Mouse (Mus musculus): ENCODE data around the gene Csrp2. TPM values are rescaled to one million over a fixed set of nuclear protein-coding genes. Genes with fewer than 3 reads are reported as not detected.

The Csrp2 gene
- polyA plus RNA-seq, 1 experiment, result 14.3 TPM

DNA sequence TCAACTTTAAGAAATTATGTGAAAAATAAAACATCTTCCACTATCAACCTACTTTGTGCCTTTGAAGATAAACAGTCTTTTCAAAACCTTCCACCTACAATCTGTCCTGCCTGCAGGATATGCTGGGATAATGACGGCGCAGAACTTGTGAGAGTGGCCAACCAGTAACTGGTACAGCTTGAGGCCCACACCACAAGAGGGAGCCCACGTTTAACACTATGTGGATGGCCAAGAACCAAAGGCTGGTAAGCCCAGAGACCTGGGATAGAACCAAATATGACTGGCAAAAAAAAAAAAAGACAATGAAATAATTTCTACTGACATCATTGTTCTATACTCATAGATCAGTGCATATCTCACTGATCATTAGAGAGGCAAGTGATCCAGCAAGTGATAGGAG is 54.9 kb downstream of the Csrp2 start:
- Histone ChIP-seq H3K4me1 (ENCODE audit: control insufficient read depth, insufficient read depth, low read length) (no peaks in the 10 kb centered on the region; the same call in 1 of the 2 replicates), H3K27ac (ENCODE audit: insufficient read depth, low read length) (no peak overlapping the region), H3K27me3 (ENCODE audit: control insufficient read depth, insufficient read depth, low read length) (no peaks in the 10 kb centered on the region), H3K4me3 (replicated peaks; ENCODE audit: insufficient read depth, low read depth, low read length) (no peak overlapping the region)
- peak; percentile 61 to 72 for DNase-seq
- WGBS, result 18% methylated on average over 3 of the region's 3 CpGs
- peak; percentile 80 for TF ChIP-seq CTCF (IDR thresholded peaks at IDR 0.05; ENCODE audit: borderline replicate concordance, insufficient read depth, low read depth, low read length)
- no peak for TF ChIP-seq POLR2A (IDR thresholded peaks at IDR 0.05; ENCODE audit: borderline replicate concordance, insufficient read depth, low read length)

DNA sequence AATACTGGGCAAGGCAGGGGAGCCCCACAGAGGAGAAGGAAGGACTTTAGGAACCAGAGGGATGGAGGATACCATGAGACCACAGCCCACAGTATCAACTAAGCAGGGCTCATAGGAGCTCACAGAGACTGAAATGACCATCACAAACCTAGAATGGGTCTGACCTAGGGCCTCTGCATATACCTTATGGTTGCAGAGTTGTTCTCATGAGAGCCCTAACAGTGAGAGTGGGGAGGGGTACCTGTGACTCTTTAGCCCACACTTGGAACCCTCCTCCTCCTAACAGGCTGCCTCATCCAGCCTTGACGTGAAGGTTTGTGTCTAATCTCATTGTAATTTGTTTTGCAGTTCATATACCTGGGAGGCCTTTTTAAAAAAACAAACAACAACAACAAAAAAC is 55.3 kb downstream of the Csrp2 start:
- no peaks in the 10 kb centered on the region for H3K27me3 ChIP-seq (ENCODE audit: control insufficient read depth, insufficient read depth, low read length)
- 83% methylated on average over 1 of the region's 1 CpGs for WGBS
- no peak overlapping the region for H3K4me3 ChIP-seq (replicated peaks; ENCODE audit: insufficient read depth, low read depth, low read length)
- H3K27ac ChIP-seq (ENCODE audit: insufficient read depth, low read length), result no peak overlapping the region; the same call in 1 of the 2 replicates
- TF ChIP-seq CTCF (IDR thresholded peaks at IDR 0.05; ENCODE audit: borderline replicate concordance, insufficient read depth, low read depth, low read length) (no peak), POLR2A (IDR thresholded peaks at IDR 0.05; ENCODE audit: borderline replicate concordance, insufficient read depth, low read length) (no peak)
- no peaks in the 10 kb centered on the region; the same call in 1 of the 2 replicates for H3K4me1 ChIP-seq (ENCODE audit: control insufficient read depth, insufficient read depth, low read length)
- DNase-seq, result no peak

DNA sequence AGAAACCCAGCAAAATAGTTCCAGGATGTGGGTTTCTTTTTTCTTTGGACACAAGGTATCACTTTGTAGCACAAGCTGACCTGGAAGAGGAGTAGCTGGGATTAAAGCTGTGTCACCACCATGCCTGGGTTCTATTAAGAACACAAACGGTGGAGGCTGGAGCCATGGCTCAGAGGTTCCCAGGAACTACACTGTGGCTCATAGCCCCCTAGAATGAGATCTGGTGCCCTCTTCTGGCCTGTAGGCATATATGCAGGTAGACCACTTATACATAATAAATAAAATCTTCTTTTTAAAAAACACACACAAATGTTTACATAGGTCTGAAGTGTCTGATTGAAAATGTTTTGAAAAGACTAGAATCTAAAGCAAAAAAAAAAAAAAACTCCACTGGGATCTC is 56.5 kb downstream of the Csrp2 start:
- 0% methylated on average over 1 of the region's 1 CpGs for WGBS
- no peaks in the 10 kb centered on the region for H3K27me3 ChIP-seq (ENCODE audit: control insufficient read depth, insufficient read depth, low read length)
- H3K27ac ChIP-seq (ENCODE audit: insufficient read depth, low read length), result no peak overlapping the region
- DNase-seq, result peak; percentile 39 to 40
- no peak overlapping the region for H3K4me3 ChIP-seq (replicated peaks; ENCODE audit: insufficient read depth, low read depth, low read length)
- no peaks in the 10 kb centered on the region; the same call in none of the 2 replicates for H3K4me1 ChIP-seq (ENCODE audit: control insufficient read depth, insufficient read depth, low read length)
- no peak for TF ChIP-seq POLR2A (IDR thresholded peaks at IDR 0.05; ENCODE audit: borderline replicate concordance, insufficient read depth, low read length)
- TF ChIP-seq CTCF (IDR thresholded peaks at IDR 0.05; ENCODE audit: borderline replicate concordance, insufficient read depth, low read depth, low read length), result peak; percentile 66; the same call in 1 of the 2 replicates

DNA sequence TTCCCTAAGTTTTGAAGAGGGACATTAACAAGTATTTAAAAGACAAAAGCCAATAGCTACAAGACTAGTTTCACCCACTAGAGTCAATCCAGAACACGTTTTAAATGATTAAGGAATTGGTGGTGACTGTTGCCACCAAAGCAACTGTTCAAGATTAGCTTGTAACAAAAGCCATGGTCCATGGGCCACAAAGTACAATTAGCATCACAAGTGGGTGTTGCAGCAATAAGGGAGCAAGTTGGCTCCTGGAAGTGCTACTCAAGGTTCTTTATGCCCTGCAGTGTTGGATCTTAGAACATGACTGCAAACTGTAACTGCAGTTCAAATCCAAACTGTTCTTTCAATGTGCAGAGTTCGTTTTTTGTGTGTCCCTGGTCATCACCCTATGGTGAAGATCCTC is 57.8 kb downstream of the Csrp2 start:
- no peaks in the 10 kb centered on the region; the same call in none of the 2 replicates for H3K4me1 ChIP-seq (ENCODE audit: control insufficient read depth, insufficient read depth, low read length)
- TF ChIP-seq POLR2A (IDR thresholded peaks at IDR 0.05; ENCODE audit: borderline replicate concordance, insufficient read depth, low read length), result no peak
- H3K4me3 ChIP-seq (replicated peaks; ENCODE audit: insufficient read depth, low read depth, low read length), result no peak overlapping the region
- H3K27me3 ChIP-seq (ENCODE audit: control insufficient read depth, insufficient read depth, low read length), result no peaks in the 10 kb centered on the region
- no peak overlapping the region for H3K27ac ChIP-seq (ENCODE audit: insufficient read depth, low read length)
- DNase-seq, result no peak
- WGBS, result 63% methylated on average over 2 of the region's 2 CpGs

DNA sequence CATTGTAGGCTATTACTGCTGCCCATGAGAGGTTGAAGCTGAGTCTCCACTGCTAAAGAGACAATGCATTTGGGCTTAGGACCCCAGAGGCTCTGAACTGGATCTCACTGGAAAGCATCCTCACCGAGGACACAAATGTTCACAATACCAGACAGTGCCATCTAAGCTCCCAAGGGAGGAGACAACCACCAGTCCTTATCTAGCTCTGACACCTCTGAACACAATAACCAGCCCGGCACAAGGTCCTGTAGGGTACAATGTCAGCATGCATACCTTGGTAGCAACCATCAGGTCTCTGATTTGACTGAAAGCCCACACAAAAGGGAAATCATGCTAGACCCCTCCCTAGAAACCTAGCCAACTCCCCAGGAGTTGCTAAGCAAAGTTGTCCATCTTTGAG is 59.8 kb downstream of the Csrp2 start:
- no peak for TF ChIP-seq CTCF (IDR thresholded peaks at IDR 0.05; ENCODE audit: borderline replicate concordance, insufficient read depth, low read depth, low read length)
- TF ChIP-seq POLR2A (IDR thresholded peaks at IDR 0.05; ENCODE audit: borderline replicate concordance, insufficient read depth, low read length), result no peak
- WGBS, result 53% methylated on average over 2 of the region's 2 CpGs

DNA sequence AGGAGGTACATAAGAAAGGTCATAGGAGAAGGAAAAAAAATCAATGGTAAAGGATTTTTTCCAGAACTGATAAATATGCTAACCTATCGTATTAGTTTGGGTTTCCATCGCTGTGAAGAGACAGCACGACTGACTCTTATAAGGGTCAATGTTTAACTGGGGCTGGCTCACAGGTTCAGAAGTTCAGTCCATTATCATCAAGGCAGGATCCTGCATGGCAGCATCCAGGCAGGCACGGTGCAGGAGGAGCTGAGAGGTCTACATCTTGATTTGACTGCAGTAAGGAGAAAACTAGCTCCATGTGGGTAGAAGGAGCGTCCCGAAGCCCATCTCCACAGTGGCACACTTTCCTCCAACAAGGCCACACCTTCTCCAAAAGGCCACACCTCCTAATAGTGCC is 60.9 kb downstream of the Csrp2 start:
- no peaks in the 10 kb centered on the region for H3K27me3 ChIP-seq (ENCODE audit: control insufficient read depth, insufficient read depth, low read length)
- WGBS, result 94% methylated on average over 6 of the region's 6 CpGs
- no peak for DNase-seq
- no peak overlapping the region for H3K4me3 ChIP-seq (replicated peaks; ENCODE audit: insufficient read depth, low read depth, low read length)
- TF ChIP-seq POLR2A (IDR thresholded peaks at IDR 0.05; ENCODE audit: borderline replicate concordance, insufficient read depth, low read length), result no peak
- no peak for TF ChIP-seq CTCF (IDR thresholded peaks at IDR 0.05; ENCODE audit: borderline replicate concordance, insufficient read depth, low read depth, low read length)
- H3K27ac ChIP-seq (ENCODE audit: insufficient read depth, low read length), result no peak overlapping the region
- H3K4me1 ChIP-seq (ENCODE audit: control insufficient read depth, insufficient read depth, low read length), result no peaks in the 10 kb centered on the region; the same call in 1 of the 2 replicates

More for the DNA sequence above, 59.8 kb downstream of the Csrp2 start:
- Histone ChIP-seq H3K4me3 (replicated peaks; ENCODE audit: insufficient read depth, low read depth, low read length) (no peak overlapping the region), H3K27ac (ENCODE audit: insufficient read depth, low read length) (no peak overlapping the region), H3K27me3 (ENCODE audit: control insufficient read depth, insufficient read depth, low read length) (no peaks in the 10 kb centered on the region), H3K4me1 (ENCODE audit: control insufficient read depth, insufficient read depth, low read length) (no peaks in the 10 kb centered on the region; the same call in none of the 2 replicates)
- DNase-seq, result no peak

DNA sequence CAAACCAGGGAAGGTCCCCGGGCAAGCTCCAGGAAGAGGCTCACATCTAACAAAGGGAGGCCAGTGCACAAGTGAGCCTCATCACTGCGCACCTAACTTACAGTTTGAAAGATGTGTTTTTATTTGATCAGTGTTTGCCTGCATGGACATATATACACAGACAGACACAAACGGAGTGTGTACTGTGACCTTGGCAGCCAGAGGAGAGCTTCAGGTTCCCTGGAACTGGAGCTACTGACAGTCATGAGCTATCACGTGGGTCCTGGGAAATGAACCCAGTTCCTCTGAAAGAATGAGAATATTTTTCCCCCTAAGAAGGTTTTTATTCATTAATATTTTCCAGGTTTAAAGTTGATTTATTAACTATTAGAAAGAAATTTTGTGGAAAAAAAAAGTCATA is 63.2 kb downstream of the Csrp2 start:
- DNase-seq, result no peak
- H3K27me3 ChIP-seq (ENCODE audit: control insufficient read depth, insufficient read depth, low read length), result no peaks in the 10 kb centered on the region
- peaks cover 3% of the 10 kb centered on the region; the same call in 1 of the 2 replicates for H3K4me1 ChIP-seq (ENCODE audit: control insufficient read depth, insufficient read depth, low read length)
- H3K27ac ChIP-seq (ENCODE audit: insufficient read depth, low read length), result no peak overlapping the region
- TF ChIP-seq CTCF (IDR thresholded peaks at IDR 0.05; ENCODE audit: borderline replicate concordance, insufficient read depth, low read depth, low read length) (no peak), POLR2A (IDR thresholded peaks at IDR 0.05; ENCODE audit: borderline replicate concordance, insufficient read depth, low read length) (no peak)
- WGBS, result 65% methylated on average over 4 of the region's 4 CpGs
- H3K4me3 ChIP-seq (replicated peaks; ENCODE audit: insufficient read depth, low read depth, low read length), result no peak overlapping the region

DNA sequence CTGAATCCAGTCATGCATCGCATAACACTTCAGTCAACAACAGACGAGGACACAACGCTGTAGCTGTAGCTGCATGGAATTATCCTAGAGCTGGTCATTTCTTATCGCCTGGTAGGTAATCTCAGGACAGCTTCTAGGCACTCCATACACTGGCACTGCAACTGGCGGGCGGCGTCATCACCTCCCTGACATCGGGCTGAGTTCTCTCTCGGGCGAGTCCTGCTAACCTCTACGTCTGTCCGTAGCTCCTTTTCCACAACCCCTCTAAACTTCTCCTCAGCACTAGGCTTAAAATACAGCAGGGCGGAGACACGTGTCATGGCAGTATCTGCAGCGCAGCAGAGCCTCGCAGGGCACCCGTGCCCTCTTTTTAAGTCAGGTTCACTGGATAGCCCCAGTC is 67.1 kb downstream of the Csrp2 start:
- WGBS, result 90% methylated on average over 17 of the region's 17 CpGs
- TF ChIP-seq POLR2A (IDR thresholded peaks at IDR 0.05; ENCODE audit: borderline replicate concordance, insufficient read depth, low read length), result no peak
- Histone ChIP-seq H3K4me1 (ENCODE audit: control insufficient read depth, insufficient read depth, low read length) (peaks cover 12% of the 10 kb centered on the region; the same call in 1 of the 2 replicates), H3K27ac (ENCODE audit: insufficient read depth, low read length) (no peak overlapping the region), H3K4me3 (replicated peaks; ENCODE audit: insufficient read depth, low read depth, low read length) (no peak overlapping the region), H3K27me3 (ENCODE audit: control insufficient read depth, insufficient read depth, low read length) (no peaks in the 10 kb centered on the region)
- no peak for DNase-seq

Other genes with a start within 250 kb of the Csrp2 start
- gene E2f7, start 174.3 kb upstream of the Csrp2 start, polyA plus RNA-seq (2012; rRNA removed), result 0.38 and 0.43 TPM in 2 replicates
- 112 and 131 TPM in 2 replicates for gene Zdhhc17, start 90.4 kb downstream of the Csrp2 start, polyA plus RNA-seq (2012; rRNA removed)
- gene Osbpl8, start 245.0 kb downstream of the Csrp2 start, polyA plus RNA-seq (2012; rRNA removed), result 18.4 and 19.4 TPM in 2 replicates

All from cerebellum, adult 2 months (tissue).